Mouse (Mus musculus): ENCODE measurements around the gene Vsig8. TPM values are rescaled to one million over a fixed set of nuclear protein-coding genes. Genes with fewer than 3 reads are reported as not detected.

Vsig8 gene
- 12.1 and 14.1 TPM in 2 replicates for polyA plus RNA-seq (2012; rRNA removed)

- no peaks in the 10 kb centered on the region for H3K36me3 ChIP-seq (ENCODE audit: control insufficient read depth, insufficient read depth, low read length)
- peaks cover 2% of the 10 kb centered on the region; the same call in 1 of the 2 replicates for H3K4me1 ChIP-seq (ENCODE audit: control insufficient read depth, insufficient read depth, low read length)
- no peaks in the 10 kb centered on the region for H3K27me3 ChIP-seq (ENCODE audit: control insufficient read depth, insufficient read depth, low read length)
- H3K4me3 ChIP-seq (ENCODE audit: control insufficient read depth, low read depth, low read length) = peak within 1 kb of the TSS; percentile 4
- no peak for TF ChIP-seq POLR2A (IDR thresholded peaks at IDR 0.05; ENCODE audit: control insufficient read depth, low read depth, low read length)
- TF ChIP-seq CTCF (IDR thresholded peaks at IDR 0.05; ENCODE audit: control insufficient read depth, insufficient read depth, insufficient replicate concordance, low read depth, low read length) = no peak
- H3K27ac ChIP-seq (ENCODE audit: control insufficient read depth, insufficient read depth, low read depth, low read length) = no peak within 1 kb of the TSS
Measured at GRCm38 (mm10) chr1:172555638-172556037, at the start of gene Vsig8. TSS of gene Vsig8 (plus strand) at chr1:172555938.

- H3K27ac ChIP-seq (ENCODE audit: control insufficient read depth, insufficient read depth, low read depth, low read length) = no peak overlapping the region
- H3K4me1 ChIP-seq (ENCODE audit: control insufficient read depth, insufficient read depth, low read length) = peaks cover 7% of the 10 kb centered on the region
- H3K36me3 ChIP-seq (ENCODE audit: control insufficient read depth, insufficient read depth, low read length) = no peaks in the 10 kb centered on the region
- H3K27me3 ChIP-seq (ENCODE audit: control insufficient read depth, insufficient read depth, low read length) = no peaks in the 10 kb centered on the region
- TF ChIP-seq POLR2A (IDR thresholded peaks at IDR 0.05; ENCODE audit: control insufficient read depth, low read depth, low read length) (no peak), CTCF (IDR thresholded peaks at IDR 0.05; ENCODE audit: control insufficient read depth, insufficient read depth, insufficient replicate concordance, low read depth, low read length) (no peak)
- H3K4me3 ChIP-seq (ENCODE audit: control insufficient read depth, low read depth, low read length) = no peak overlapping the region
Measured at GRCm38 (mm10) chr1:172507001-172507400, 48.7 kb upstream of the Vsig8 start.

GRCm38 (mm10) chr1:172507701-172508100 is 48.0 kb upstream of the Vsig8 start:
- Histone ChIP-seq H3K36me3 (ENCODE audit: control insufficient read depth, insufficient read depth, low read length) (no peaks in the 10 kb centered on the region), H3K4me3 (ENCODE audit: control insufficient read depth, low read depth, low read length) (no peak overlapping the region), H3K4me1 (ENCODE audit: control insufficient read depth, insufficient read depth, low read length) (peaks cover 5% of the 10 kb centered on the region), H3K27ac (ENCODE audit: control insufficient read depth, insufficient read depth, low read depth, low read length) (no peak overlapping the region), H3K27me3 (ENCODE audit: control insufficient read depth, insufficient read depth, low read length) (no peaks in the 10 kb centered on the region)
- TF ChIP-seq POLR2A (IDR thresholded peaks at IDR 0.05; ENCODE audit: control insufficient read depth, low read depth, low read length) = no peak
- no peak for TF ChIP-seq CTCF (IDR thresholded peaks at IDR 0.05; ENCODE audit: control insufficient read depth, insufficient read depth, insufficient replicate concordance, low read depth, low read length)

GRCm38 (mm10) chr1:172508172-172508571 is 47.6 kb upstream of the Vsig8 start:
- TF ChIP-seq POLR2A (IDR thresholded peaks at IDR 0.05; ENCODE audit: control insufficient read depth, low read depth, low read length) (no peak), CTCF (IDR thresholded peaks at IDR 0.05; ENCODE audit: control insufficient read depth, insufficient read depth, insufficient replicate concordance, low read depth, low read length) (no peak)
- H3K4me1 ChIP-seq (ENCODE audit: control insufficient read depth, insufficient read depth, low read length) = peaks cover 7% of the 10 kb centered on the region
- no peak overlapping the region for H3K27ac ChIP-seq (ENCODE audit: control insufficient read depth, insufficient read depth, low read depth, low read length)
- no peaks in the 10 kb centered on the region for H3K27me3 ChIP-seq (ENCODE audit: control insufficient read depth, insufficient read depth, low read length)
- no peak overlapping the region for H3K4me3 ChIP-seq (ENCODE audit: control insufficient read depth, low read depth, low read length)
- no peaks in the 10 kb centered on the region for H3K36me3 ChIP-seq (ENCODE audit: control insufficient read depth, insufficient read depth, low read length)

- Histone ChIP-seq H3K27me3 (ENCODE audit: control insufficient read depth, insufficient read depth, low read length) (no peaks in the 10 kb centered on the region), H3K36me3 (ENCODE audit: control insufficient read depth, insufficient read depth, low read length) (no peaks in the 10 kb centered on the region), H3K4me1 (ENCODE audit: control insufficient read depth, insufficient read depth, low read length) (peaks cover 15% of the 10 kb centered on the region), H3K27ac (ENCODE audit: control insufficient read depth, insufficient read depth, low read depth, low read length) (no peak overlapping the region), H3K4me3 (ENCODE audit: control insufficient read depth, low read depth, low read length) (no peak overlapping the region)
- TF ChIP-seq POLR2A (IDR thresholded peaks at IDR 0.05; ENCODE audit: control insufficient read depth, low read depth, low read length) = no peak
- no peak for TF ChIP-seq CTCF (IDR thresholded peaks at IDR 0.05; ENCODE audit: control insufficient read depth, insufficient read depth, insufficient replicate concordance, low read depth, low read length)
Measured at GRCm38 (mm10) chr1:172509235-172509634, 46.5 kb upstream of the Vsig8 start.

- Histone ChIP-seq H3K4me1 (ENCODE audit: control insufficient read depth, insufficient read depth, low read length) (peaks cover 16% of the 10 kb centered on the region), H3K36me3 (ENCODE audit: control insufficient read depth, insufficient read depth, low read length) (no peaks in the 10 kb centered on the region), H3K4me3 (ENCODE audit: control insufficient read depth, low read depth, low read length) (no peak overlapping the region), H3K27me3 (ENCODE audit: control insufficient read depth, insufficient read depth, low read length) (no peaks in the 10 kb centered on the region), H3K27ac (ENCODE audit: control insufficient read depth, insufficient read depth, low read depth, low read length) (no peak overlapping the region)
- TF ChIP-seq POLR2A (IDR thresholded peaks at IDR 0.05; ENCODE audit: control insufficient read depth, low read depth, low read length) = no peak
- no peak for TF ChIP-seq CTCF (IDR thresholded peaks at IDR 0.05; ENCODE audit: control insufficient read depth, insufficient read depth, insufficient replicate concordance, low read depth, low read length)
Measured at GRCm38 (mm10) chr1:172509983-172510382, 45.8 kb upstream of the Vsig8 start.

GRCm38 (mm10) chr1:172510421-172510972 is 45.2 kb upstream of the Vsig8 start:
- H3K27me3 ChIP-seq (ENCODE audit: control insufficient read depth, insufficient read depth, low read length) = no peaks in the 10 kb centered on the region
- H3K36me3 ChIP-seq (ENCODE audit: control insufficient read depth, insufficient read depth, low read length) = no peaks in the 10 kb centered on the region
- TF ChIP-seq CTCF (IDR thresholded peaks at IDR 0.05; ENCODE audit: control insufficient read depth, insufficient read depth, insufficient replicate concordance, low read depth, low read length) (no peak), POLR2A (IDR thresholded peaks at IDR 0.05; ENCODE audit: control insufficient read depth, low read depth, low read length) (no peak)
- peaks cover 16% of the 10 kb centered on the region for H3K4me1 ChIP-seq (ENCODE audit: control insufficient read depth, insufficient read depth, low read length)
- H3K4me3 ChIP-seq (ENCODE audit: control insufficient read depth, low read depth, low read length) = no peak overlapping the region
- H3K27ac ChIP-seq (ENCODE audit: control insufficient read depth, insufficient read depth, low read depth, low read length) = no peak overlapping the region
